Mouse (Mus musculus) layer of hippocampus, adult 18-20 months (tissue): ENCODE data around the gene Nfam1. TPM values are rescaled to one million over a fixed set of nuclear protein-coding genes. Genes with fewer than 3 reads are reported as not detected.

Experiments used
- DNase-seq, 2 experiments: peaks; one replicate each; pipeline ENCODE4 v3.0.0; 2022; ENCODE audit warnings: low spot score in 2 of 2
- total RNA-seq, 2 experiments: library from RNA; stranded (reverse); gene quantifications; 2 replicates each; pipeline ENCODE4 v1.2.3; 2021

Nfam1 gene
- total RNA-seq, 2 experiments from 2014 or later: 2.2 to 2.3 TPM

- DNase-seq: no peak
Observed at GRCm38 (mm10) chr15:83040156-83040555, 7.0 kb upstream of the Nfam1 start.

GRCm38 (mm10) chr15:83038812-83039211 is 5.7 kb upstream of the Nfam1 start:
- no peak for DNase-seq

- DNase-seq: peak; percentile 80 to 94
Observed at GRCm38 (mm10) chr15:83037755-83038483, 4.8 kb upstream of the Nfam1 start.

DNA sequence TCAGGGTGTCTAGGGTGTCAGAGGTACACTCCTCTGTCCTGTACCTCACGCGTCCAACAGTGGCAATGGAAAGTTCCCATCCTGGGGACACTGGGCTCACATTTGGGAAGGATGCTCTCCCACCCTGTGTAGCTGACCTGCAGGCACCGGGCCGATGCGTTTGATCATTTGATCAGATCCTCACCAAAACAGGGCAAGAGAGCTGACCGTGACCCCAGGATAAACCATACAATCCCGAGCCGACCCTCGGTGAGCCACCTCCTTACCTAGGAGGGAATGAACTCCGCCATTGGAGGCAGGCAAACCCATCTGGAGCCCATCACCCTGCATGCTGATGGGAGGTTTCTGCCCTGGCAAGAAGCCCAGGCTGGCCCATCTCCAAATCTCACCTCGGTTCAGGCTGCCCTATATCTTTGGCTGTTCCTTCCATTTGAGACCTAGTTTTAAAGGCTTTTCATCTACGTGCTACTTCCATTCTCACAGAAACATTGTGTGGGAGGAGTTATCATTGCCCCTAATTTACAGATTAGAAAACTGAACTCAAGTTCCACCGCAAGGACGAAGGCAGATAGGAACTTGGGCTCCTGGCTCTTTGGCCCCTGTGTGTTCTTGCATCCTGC is 3.9 kb upstream of the Nfam1 start:
- DNase-seq: peak in 1 of 2 experiments; percentile 44

DNA sequence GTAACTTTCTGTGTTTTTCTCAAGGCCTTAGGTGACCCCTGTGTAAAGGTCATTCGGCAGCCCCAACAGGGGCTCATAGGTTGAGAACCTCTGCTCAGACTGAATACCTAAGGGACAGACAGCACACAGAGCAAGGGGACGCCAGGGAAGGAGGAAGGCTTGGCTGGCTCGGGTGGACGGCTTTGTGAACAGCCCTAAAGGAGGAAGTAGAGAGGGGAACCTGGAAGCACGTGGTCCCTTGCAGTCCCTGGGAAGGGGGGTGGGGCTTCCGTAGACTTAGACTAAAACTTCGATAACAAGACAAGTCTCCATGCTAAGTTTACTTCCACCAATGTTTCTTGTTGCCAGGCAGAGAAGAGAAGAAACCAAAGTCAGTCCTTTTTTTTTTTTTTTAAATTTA is 3.0 kb upstream of the Nfam1 start:
- no peak for DNase-seq

GRCm38 (mm10) chr15:83034275-83034977 is 1.3 kb upstream of the Nfam1 start:
- peak; percentile 66 to 77 for DNase-seq

DNA sequence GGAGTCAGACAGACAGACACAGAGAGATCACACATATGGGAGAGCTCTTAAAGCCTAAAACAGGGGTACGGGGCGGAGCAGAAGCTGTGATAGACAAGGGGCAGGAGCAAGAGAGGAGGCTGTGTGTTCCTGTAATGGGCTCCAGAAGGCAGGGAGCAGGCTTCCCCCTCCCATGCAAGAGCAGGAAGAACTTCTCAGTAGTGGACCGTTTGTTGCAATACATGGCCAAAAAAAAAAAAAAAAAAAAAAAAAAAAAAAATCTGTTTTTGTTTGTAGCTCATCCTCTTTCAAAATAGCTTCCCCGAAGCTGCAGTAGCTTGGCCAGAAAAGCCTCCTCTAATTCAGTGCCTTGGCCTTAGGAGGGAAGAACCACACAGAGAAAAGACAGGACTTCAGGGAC is 2.2 kb downstream of the Nfam1 start:
- no peak for DNase-seq

GRCm38 (mm10) chr15:83029725-83030718 is 3.1 kb downstream of the Nfam1 start:
- no peak for DNase-seq

GRCm38 (mm10) chr15:83026129-83026528 is 7.0 kb downstream of the Nfam1 start:
- no peak for DNase-seq

- DNase-seq: no peak
Observed at GRCm38 (mm10) chr15:83025041-83025760, 7.9 kb downstream of the Nfam1 start.

GRCm38 (mm10) chr15:83022947-83023346 is 10.2 kb downstream of the Nfam1 start:
- no peak for DNase-seq

GRCm38 (mm10) chr15:83010990-83011664 is 22.0 kb downstream of the Nfam1 start:
- peak; percentile 81 to 91 for DNase-seq

DNA sequence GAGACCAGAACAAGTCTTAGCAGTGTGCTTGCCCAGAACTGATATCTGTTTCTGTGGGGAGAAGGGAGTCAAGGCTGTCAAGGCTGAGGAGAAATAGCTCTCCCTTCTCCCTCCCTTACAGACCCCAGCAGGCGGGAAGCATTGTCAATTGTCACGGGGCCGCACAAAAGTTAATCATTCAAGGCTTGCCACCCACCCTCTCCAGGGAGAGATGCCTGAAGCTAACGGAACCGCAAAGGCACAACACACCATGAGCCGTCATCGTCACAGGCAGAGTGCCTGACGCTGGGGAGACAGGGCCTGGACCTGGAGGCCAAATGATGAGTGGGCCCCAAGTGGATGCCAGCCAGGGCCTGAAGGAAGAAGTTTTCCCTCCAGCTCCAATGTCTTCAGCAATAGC is 22.7 kb downstream of the Nfam1 start:
- no peak for DNase-seq

GRCm38 (mm10) chr15:83009532-83009931 is 23.6 kb downstream of the Nfam1 start:
- no peak for DNase-seq

DNA sequence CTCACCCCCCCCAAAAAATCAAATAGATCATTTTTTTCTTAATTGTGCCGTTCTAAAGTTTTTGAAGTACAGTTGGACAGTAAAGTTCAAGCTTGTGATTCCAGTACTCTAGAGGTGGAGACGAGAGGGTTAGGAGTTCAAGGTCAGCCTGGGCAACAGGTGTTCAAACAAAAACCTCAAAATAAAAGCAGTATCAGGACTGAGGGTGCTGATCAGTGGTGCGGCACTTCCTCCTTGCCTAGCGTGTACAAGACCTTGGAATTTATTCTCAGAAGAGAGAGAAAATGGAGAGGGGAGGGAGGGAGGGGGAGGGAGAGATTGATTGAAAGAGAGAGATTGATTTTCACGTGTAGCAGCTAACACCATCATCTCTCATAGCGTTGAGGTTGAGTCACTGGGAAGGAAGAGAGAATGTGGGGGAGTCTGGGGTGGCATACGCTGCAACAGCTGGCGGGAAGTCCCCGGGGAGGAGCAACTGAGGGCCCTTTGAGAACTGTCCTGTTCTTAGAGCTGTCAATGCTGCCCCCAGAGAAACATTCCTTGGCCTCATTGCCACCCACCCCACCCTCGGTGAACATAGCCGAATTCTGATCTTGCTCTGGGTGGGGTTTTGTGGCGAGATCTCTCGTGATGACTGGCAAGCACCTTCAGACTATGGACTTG is 24.2 kb downstream of the Nfam1 start:
- peak in 1 of 2 experiments; percentile 36 for DNase-seq

DNA sequence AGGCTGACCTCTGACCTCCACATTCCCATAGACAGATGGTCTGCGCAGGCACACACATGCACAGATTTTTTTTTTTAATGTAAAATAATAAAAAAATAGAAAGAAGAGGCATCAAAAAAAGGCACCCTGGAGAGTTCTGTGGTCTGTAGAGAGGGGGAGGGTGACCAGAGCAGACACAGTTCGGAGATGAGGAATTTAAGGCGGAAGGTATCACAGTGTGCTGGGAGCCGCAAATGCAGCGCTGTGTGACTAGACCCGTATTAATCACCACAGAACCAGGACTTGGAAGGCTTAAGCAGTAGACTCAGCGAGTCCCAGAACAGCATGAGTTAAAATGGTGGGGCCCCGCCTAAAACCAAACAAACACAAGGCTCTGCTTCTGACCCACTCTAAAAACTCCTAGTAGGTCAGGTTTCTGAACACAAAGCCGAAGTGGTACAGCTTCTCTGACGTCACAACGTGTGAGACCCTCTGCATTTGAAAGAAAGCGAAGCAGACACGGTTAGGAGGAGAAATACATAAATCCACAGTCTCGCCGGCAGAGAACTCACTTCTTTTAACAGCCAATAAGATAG is 25.7 kb downstream of the Nfam1 start:
- no peak for DNase-seq

- DNase-seq: peak; percentile 92 to 95
Observed at GRCm38 (mm10) chr15:83002665-83003548, 30.2 kb downstream of the Nfam1 start.

- DNase-seq: no peak
Observed at GRCm38 (mm10) chr15:82998811-82999221, 34.3 kb downstream of the Nfam1 start.
